Mouse (Mus musculus): ENCODE results near the gene Flad1. TPM values are rescaled to one million over a fixed set of nuclear protein-coding genes. Genes with fewer than 3 reads are reported as not detected.
A peak's percentile ranks its signal among the peaks of the same experiment; 100 is the strongest.

Flad1 gene
- 32.2 and 33.1 TPM in 2 replicates for polyA plus RNA-seq (2016; fragmentation: Nextera tagmentation; extraction: Ambion mirVana)

DNA sequence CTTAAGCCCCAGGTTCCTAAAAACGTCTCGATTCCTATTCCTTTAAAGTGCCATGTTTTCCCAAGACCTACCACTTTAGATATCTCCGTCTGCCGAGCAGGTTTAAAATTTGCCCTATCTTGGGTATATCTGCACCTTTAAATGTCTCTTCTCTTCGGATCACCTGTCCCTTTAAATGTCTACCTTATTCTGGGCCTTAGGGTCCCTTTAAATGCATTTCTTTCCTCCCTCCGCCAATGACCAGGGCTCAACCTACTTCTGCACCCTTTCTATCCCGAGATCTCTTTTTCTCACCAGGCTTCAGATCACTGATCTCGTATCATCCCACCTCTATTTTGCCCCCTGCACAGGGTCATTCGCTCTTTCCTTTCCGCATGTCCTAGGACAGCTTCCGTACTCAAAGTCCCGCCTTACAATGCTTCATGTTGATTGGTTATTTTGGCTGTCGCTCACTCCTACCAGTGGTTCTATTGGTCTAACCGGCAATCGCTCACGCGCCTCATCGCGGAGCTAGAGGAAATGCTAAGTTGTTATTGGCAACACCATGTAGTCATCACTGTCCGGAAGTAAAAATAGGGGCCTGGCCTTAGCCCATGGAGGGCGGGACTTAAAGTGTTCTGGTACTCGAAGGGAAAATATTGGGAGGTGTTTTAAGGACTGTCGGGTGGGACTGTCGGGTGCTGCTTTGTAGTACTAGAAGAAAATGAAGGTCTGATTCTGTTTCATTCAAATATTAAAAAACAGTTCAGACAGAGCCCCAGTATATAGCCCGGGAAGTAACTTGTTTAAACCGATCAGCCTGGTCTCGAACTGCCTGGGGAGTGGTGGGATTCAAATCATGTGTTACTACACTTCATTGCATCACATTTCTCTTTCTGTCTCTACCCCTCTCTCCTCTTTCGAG is at the start of gene Flad1:
Flad1 (minus strand) TSS at position 381 of the 904 bp plus-strand sequence.
- peaks cover 17% of the 10 kb centered on the region for H3K4me1 ChIP-seq
- peak within 1 kb of the TSS; percentile 54 for H3K4me3 ChIP-seq (replicated peaks)
- H3K27ac ChIP-seq, result 0 out of 2 replicates have a peak within 1 kb of the TSS, but pooled peaks have one; percentile 32
- no peaks in the 10 kb centered on the region for H3K9me3 ChIP-seq
- H3K9ac ChIP-seq, result peak within 1 kb of the TSS; percentile 64
- H3K27me3 ChIP-seq, result no peaks in the 10 kb centered on the region
- ATAC-seq (ENCODE audit: low FRiP score), result peak; percentile 100
- 5% methylated on average over 28 of the region's 28 CpGs for WGBS
- H3K4me2 ChIP-seq, result peak within 1 kb of the TSS; percentile 69
- peaks cover 43% of the 10 kb centered on the region for H3K36me3 ChIP-seq (replicated peaks)

DNA sequence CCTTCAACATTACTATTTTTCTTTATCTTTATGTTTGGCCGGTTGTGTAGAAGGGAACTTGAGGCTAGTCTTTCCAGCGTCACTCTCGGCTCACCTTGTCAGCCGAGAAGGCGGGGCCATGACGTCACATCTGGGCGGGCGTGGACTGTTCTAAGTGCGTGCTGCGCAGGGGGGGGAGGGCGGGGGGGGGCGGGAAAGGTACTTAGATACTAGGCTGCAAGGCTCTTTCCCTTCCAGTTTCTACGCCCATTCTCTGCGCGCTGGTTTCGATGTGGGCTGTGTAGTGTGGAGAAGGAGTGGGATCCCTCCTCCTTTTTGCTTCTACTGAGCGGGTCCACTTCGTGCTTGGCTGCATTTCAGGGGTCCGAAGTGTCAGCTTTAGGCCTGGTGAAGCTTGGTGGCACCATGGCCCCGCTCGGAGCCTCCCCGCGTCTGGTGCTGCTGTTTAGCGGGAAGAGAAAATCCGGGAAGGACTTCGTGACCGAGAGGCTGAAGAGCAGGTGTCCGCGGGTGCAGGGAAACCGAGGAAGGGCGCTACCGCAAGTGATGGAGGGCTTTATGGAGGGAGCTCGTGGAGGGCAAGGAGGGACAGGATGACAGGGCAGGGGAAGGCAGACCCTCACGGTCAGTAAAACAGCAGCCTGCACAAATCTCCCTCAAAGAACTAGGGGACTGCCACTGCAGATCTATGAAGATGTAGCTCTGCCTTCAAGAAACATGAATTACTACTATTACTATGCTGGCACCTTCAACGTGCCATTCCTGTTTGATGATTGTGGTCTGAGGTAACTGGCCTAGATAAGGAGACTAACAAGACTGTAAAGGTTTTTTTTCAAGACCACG is 47.5 kb upstream of the Flad1 start:
- Histone ChIP-seq H3K4me1 (peaks cover 16% of the 10 kb centered on the region), H3K27ac (peak overlapping the region; percentile 87), H3K9ac (peak overlapping the region; percentile 73), H3K9me3 (no peaks in the 10 kb centered on the region), H3K36me3 (replicated peaks) (peaks cover 12% of the 10 kb centered on the region; the same call in 1 of the 2 replicates), H3K4me2 (peak overlapping the region; percentile 80), H3K4me3 (replicated peaks) (peak overlapping the region; percentile 58), H3K27me3 (no peaks in the 10 kb centered on the region)
- ATAC-seq (ENCODE audit: low FRiP score), result peak; percentile 92
- WGBS, result 2% methylated on average over 32 of the region's 36 CpGs

DNA sequence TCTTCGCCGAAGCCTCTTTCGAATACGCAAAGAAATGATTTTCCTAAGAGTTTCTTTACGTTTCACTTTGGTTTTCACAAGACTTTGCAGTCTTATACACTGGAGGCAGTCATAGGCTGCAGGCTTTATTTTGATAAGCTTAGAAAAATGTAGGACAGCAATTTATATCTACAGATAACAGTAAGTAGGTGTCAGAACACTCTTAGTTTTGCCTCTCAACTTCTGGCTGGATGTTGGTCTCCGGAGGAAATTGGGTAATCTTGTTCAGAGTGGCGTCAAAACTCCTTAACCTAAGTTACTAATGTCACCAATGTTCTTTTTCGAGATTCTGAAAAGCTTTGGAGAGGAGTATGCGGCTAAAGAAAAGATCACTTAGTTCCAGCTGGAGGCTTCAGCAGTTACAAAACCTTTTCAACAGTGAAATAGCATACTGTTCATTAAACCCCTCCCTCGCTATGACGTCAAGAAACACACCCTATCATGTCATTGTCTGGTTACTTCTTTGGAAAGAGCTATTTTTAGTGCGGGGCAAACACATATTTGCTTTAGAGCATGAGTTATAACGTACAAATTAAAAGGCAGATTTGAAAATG is 46.8 kb upstream of the Flad1 start:
- Histone ChIP-seq H3K4me2 (peak overlapping the region; percentile 80), H3K4me1 (peaks cover 16% of the 10 kb centered on the region), H3K27ac (peak overlapping the region; percentile 46; the same call in 1 of the 2 replicates), H3K36me3 (replicated peaks) (0 out of 2 replicates have a peak, but pooled peaks cover 10% of the 10 kb centered on the region), H3K4me3 (replicated peaks) (peak overlapping the region; percentile 58), H3K9me3 (no peaks in the 10 kb centered on the region), H3K27me3 (no peaks in the 10 kb centered on the region), H3K9ac (no peak overlapping the region; the same call in 1 of the 2 replicates)
- ATAC-seq (ENCODE audit: low FRiP score), result peak; percentile 28; the same call in 1 of the 2 replicates
- 44% methylated on average over 13 of the region's 13 CpGs for WGBS

DNA sequence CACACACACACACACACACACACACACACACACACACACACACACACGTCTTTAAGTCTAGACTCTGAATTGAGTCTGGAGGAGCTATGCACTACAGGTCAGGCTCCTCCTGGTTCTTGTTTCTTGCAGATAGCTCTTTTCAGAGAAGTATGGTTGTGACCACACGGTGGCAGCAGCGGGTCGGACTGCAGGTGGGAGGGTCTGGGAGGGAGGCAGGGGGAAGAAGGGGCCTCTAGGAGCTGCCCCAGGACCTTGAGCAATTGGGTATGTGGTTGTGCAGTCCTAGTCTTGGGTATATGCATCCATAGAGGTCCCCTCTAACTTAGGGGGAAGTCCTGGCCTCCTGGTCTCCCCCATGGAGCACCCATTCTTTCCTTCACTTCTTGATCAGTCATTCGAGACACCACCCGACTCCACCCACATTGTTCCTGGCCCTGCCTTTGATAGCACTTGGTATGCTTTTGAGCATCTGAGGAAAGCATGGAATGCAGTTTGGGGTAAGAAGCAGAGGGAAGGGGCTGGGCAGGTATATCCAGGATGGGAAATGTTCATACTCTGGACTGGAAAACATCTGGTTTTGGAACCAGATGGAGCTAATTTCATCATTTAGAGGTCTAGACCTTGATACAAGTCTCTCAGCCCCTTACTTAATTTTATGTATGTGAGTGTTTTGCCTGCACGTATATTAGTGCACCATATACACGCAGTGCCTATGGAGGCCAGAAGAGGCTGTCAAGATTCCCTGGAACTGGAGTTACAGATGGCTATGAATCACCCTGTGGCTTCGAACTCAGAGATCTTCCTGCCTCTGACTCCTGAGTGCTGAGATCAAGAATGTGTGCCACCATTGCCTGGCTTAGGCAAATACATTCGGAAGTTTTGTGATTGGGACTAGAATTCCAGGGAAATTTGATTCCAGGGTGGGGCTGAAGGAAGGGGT is 45.3 kb upstream of the Flad1 start:
- 34% methylated on average over 10 of the region's 10 CpGs for WGBS
- no peak for ATAC-seq (ENCODE audit: low FRiP score)
- H3K27ac ChIP-seq, result no peak overlapping the region

DNA sequence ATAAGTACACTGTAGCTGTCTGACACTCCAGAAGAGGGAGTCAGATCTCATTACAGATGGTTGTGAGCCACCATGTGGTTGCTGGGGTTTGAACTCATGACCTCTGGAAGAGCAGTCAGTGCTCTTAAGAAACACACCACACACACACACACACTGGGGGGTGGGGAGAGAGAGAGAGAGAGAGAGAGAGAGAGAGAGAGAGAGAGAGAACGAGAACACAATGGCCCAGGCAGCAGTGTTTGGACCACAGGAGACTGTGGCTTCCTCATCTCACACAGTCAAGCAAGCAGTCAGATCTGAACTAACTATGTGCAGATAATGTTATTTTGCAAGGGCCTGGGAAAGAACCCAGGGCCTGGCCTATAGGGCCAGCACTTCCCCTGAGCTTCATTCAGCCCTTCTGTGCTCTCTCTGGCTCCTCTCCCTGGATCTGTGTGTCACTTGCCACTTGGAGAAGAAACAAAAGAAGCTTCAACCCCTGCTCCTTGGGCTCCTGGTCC is 44.2 kb upstream of the Flad1 start:
- Histone ChIP-seq H3K9ac (no peak overlapping the region), H3K27ac (no peak overlapping the region), H3K36me3 (replicated peaks) (no peaks in the 10 kb centered on the region), H3K4me3 (replicated peaks) (no peak overlapping the region), H3K4me1 (peaks cover 19% of the 10 kb centered on the region), H3K9me3 (no peaks in the 10 kb centered on the region), H3K27me3 (no peaks in the 10 kb centered on the region), H3K4me2 (no peak overlapping the region)
- 50% methylated on average over 1 of the region's 1 CpGs for WGBS
- ATAC-seq (ENCODE audit: low FRiP score), result no peak

More for the DNA sequence above, 45.3 kb upstream of the Flad1 start:
- Histone ChIP-seq H3K9me3 (no peaks in the 10 kb centered on the region), H3K4me2 (no peak overlapping the region), H3K36me3 (replicated peaks) (0 out of 2 replicates have a peak, but pooled peaks cover 6% of the 10 kb centered on the region), H3K27me3 (no peaks in the 10 kb centered on the region), H3K9ac (no peak overlapping the region), H3K4me3 (replicated peaks) (no peak overlapping the region), H3K4me1 (peaks cover 17% of the 10 kb centered on the region)

DNA sequence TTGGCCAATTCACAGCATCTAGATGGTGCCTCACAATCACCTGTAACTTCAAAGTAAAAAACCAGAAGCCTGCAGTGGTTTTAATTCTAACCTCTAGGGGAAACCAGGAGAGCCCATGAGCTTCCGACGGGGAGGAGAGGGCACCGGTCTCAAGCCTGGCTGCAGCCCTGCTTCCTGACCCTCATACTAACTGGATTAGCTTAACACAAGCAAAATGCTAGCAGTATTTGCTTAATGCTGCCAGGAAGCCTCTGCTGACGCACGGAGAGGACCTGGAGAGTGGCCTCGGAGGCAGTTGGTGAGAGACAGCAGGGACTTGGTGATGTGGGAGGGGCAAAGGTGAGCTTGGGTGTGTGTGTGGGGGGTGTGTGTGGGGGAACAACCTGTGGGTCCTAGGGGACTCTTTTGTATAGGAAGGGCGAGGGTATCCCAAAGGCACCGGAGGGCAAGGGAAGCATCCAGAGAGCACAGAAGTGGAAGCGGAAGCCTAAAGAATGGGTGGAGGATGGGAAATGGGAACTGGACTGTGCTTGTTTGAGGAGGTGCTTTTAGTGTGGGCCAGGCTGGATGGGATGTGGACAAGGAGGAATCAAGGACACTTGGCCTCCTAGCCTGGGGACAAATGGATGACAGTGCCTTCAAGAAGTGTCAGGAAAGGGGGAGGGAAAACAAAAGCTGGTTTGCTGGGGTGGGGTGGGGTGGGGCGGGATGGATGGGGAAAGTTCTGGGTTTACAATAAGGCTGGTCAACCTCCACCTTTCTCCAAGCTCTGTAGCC is 42.9 kb upstream of the Flad1 start, which contains the start of gene Pmvk:
Pmvk (plus strand) TSS at position 141 of the 777 bp plus-strand sequence.
- no peak within 1 kb of the TSS for H3K27ac ChIP-seq
- no peaks in the 10 kb centered on the region for H3K36me3 ChIP-seq (replicated peaks)

DNA sequence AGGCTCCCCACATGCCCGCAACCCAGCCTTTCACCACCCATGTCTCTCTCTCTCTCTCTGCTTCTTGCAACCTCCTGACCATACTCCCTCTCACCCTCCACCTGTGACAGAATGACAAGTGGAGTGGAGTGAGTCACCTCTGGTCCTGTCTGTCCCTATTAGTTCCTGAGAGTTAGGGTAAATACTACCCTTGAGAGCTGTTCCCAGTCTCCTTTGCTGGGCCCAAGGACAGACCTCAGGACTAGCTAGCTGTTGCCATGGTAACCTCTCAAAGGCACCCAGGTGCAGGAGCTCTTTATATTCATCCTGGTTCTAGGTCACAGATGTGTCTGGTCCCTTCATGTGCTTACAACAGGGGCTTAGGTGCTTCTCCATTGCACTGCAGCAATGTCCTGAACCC is 40.2 kb upstream of the Flad1 start:
- Histone ChIP-seq H3K9me3 (no peaks in the 10 kb centered on the region), H3K4me1 (peaks cover 5% of the 10 kb centered on the region; the same call in 1 of the 2 replicates), H3K4me3 (replicated peaks) (no peak overlapping the region), H3K27ac (no peak overlapping the region), H3K9ac (no peak overlapping the region), H3K4me2 (no peak overlapping the region), H3K36me3 (replicated peaks) (no peaks in the 10 kb centered on the region), H3K27me3 (no peaks in the 10 kb centered on the region)
- ATAC-seq (ENCODE audit: low FRiP score), result no peak
- 95% methylated on average over 1 of the region's 1 CpGs for WGBS

More for the DNA sequence above, 42.9 kb upstream of the Flad1 start, which contains the start of gene Pmvk:
- Histone ChIP-seq H3K4me1 (peaks cover 10% of the 10 kb centered on the region), H3K9ac (no peak within 1 kb of the TSS), H3K9me3 (no peaks in the 10 kb centered on the region), H3K4me2 (no peak within 1 kb of the TSS), H3K27me3 (no peaks in the 10 kb centered on the region), H3K4me3 (replicated peaks) (no peak within 1 kb of the TSS)
- 59% methylated on average over 10 of the region's 10 CpGs for WGBS
- no peak for ATAC-seq (ENCODE audit: low FRiP score)

DNA sequence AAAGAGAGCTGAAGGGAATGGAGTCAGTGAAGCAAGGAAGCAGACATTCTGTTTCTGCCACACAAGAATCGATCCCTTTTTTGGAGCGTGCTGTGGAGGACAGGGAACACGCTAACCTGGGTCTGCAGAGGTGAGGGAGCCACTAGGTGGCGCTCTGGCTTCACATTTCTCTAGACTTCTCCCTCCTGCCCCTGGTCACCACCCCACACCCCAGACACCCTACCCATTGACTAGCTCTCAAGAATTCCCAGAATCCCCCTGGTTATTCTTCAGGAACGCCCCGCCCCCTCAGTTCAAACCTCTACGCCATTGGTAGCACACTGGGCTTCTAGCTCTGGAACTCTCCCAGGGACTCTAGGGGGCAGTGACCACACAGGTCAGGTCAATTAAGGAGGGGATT is 37.9 kb upstream of the Flad1 start:
- Histone ChIP-seq H3K4me2 (no peak overlapping the region), H3K9me3 (no peaks in the 10 kb centered on the region), H3K4me3 (replicated peaks) (no peak overlapping the region), H3K36me3 (replicated peaks) (no peaks in the 10 kb centered on the region; the same call in 1 of the 2 replicates), H3K4me1 (peaks cover 3% of the 10 kb centered on the region; the same call in 1 of the 2 replicates), H3K9ac (no peak overlapping the region), H3K27me3 (no peaks in the 10 kb centered on the region), H3K27ac (no peak overlapping the region)
- peak; percentile 74 for ATAC-seq (ENCODE audit: low FRiP score)
- WGBS, result 46% methylated on average over 7 of the region's 7 CpGs

DNA sequence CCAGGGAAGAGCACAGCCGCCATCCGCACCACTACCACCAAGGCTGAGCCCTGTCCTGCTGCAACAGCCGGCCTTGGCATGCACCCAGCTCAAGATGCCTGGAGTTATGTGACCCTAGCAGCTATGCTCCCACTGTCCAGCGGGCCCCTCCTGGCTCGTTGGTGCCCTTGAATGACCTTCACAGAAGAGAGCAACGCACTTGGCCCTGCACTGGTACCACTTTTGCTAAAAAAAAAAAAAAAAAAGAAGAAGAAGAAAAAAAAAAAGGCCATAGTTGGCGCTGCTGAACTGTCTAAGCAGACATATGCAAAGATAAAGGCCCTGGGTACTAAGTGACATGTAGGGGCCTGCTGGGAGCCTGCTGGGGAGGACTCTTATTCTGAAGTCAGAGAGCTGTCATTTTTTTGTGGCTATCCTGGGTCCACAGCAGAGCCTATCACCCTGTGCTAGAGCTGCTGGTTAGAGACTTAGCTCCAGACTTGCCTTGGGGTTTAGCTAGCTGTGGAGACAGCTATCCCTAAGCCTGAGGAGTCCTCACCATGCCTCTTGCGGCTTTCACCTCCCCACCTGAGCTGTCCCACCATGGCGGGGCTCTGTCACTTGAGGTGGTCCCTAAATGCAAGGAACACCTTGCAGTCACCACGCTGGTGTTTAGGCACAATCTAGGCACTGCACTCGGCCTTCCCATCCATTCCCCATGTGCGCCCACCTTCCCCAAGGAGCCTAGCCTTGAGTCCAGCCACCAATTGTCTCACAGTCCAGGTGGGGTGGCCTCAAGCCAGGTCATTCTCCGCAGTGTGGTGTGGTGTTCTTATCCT is 37.3 kb upstream of the Flad1 start:
- Histone ChIP-seq H3K4me2 (no peak overlapping the region), H3K9ac (no peak overlapping the region), H3K27ac (no peak overlapping the region), H3K27me3 (no peaks in the 10 kb centered on the region), H3K4me3 (replicated peaks) (no peak overlapping the region), H3K9me3 (no peaks in the 10 kb centered on the region), H3K36me3 (replicated peaks) (no peaks in the 10 kb centered on the region; the same call in 1 of the 2 replicates), H3K4me1 (peaks cover 3% of the 10 kb centered on the region; the same call in 1 of the 2 replicates)
- 72% methylated on average over 13 of the region's 13 CpGs for WGBS
- ATAC-seq (ENCODE audit: low FRiP score), result no peak

DNA sequence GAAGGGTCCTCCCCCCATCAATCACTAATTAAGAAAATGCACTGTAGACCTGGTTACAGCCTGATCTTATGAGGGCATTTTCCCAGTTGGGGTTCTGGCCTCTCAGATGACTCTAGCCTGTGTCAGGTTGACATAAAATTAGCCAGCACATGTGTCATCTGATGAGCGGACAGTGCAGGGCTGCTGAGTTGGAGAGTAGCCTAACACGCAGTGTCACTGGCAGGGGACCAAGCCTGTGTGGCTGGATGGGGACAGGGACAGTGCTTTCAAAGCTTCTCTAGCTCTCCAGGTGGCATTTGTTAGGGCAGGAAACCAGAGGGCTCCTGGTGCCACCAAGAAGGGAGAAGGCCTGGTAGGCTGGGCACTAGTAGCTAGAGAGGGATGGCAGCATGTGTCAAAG is 29.0 kb upstream of the Flad1 start:
- Histone ChIP-seq H3K9me3 (no peaks in the 10 kb centered on the region), H3K27me3 (no peaks in the 10 kb centered on the region), H3K4me2 (no peak overlapping the region), H3K9ac (no peak overlapping the region), H3K4me3 (replicated peaks) (no peak overlapping the region), H3K36me3 (replicated peaks) (no peaks in the 10 kb centered on the region; the same call in 1 of the 2 replicates), H3K4me1 (peaks cover 17% of the 10 kb centered on the region), H3K27ac (no peak overlapping the region)
- no peak for ATAC-seq (ENCODE audit: low FRiP score)
- WGBS, result 96% methylated on average over 2 of the region's 2 CpGs
